In the genomic region with DNA sequence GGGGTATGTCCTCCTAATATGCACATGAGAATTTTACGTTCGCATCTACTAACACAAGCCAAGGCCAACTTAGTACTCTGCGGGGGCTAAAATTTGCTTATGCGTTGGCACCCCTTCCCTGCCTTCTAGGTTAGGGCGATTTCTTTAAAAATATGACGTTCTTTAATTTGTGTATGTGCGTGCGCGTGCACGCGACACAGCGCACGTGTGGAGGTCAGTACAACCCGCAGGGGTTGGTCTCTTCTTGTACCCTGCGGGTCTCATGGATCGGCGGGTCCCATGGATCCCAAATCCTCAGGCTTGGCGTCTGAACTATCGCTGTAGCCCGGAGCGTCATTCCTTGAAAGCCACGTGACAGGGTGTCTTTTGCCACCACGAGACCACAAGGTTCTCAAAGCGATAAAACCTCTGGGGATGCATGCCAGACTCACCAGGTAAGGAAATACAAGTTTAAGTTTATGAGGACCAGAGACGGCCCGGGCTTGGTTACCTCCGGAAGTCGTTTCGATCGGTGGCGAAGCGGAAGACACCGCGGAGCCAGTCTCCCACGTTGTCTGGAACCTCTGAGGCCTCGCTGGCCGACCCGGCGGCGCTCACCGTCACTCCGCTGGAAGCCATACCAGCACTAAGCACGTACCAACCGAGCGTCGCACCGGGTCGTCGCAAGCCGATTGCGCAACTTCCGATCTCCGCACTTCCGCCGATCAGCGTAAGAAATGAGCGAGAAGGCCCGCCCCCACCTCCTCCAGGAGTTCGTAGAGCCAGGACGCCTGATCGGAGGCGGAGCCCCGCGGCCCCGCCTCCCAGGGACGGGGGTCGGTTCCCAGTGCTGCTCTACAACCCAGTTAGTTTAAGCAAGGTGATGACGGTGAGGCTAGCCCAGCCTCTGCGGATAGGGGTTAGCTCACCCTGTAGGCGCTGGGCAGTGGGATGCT, we compare ENCODE assay signal across 1 mouse cellular context.
TF ChIP-seq lines count a peak whose summit lies in the region.

No protein-coding gene starts in this region.

TF ChIP-seq in CH12.LX, 34 proteins besides CTCF, POLR2A, EP300 and RAD21:
- TF ChIP-seq TBP (conservative IDR thresholded peaks at IDR 0.05; ENCODE audit: low read depth, low read length) (peak; percentile 82), PAX5 (IDR thresholded peaks at IDR 0.05; ENCODE audit: low read length) (no peak), ZKSCAN1 (IDR thresholded peaks at IDR 0.05; ENCODE audit: borderline replicate concordance, low read depth, low read length) (no peak), UBTF (IDR thresholded peaks at IDR 0.05; ENCODE audit: low read depth, low read length) (no peak), MXI1 (IDR thresholded peaks at IDR 0.05; ENCODE audit: low read depth, low read length) (peak; percentile 93), SIN3A (IDR thresholded peaks at IDR 0.05; ENCODE audit: low read length) (peak; percentile 93), MAFK (IDR thresholded peaks at IDR 0.05; ENCODE audit: insufficient replicate concordance, low read length) (no peak), JUN (IDR thresholded peaks at IDR 0.05; ENCODE audit: insufficient read depth, low read depth, low read length) (no peak), MAX (IDR thresholded peaks at IDR 0.05; ENCODE audit: low read length) (peak; percentile 65), MAZ (IDR thresholded peaks at IDR 0.05; ENCODE audit: low read depth, low read length) (peak; percentile 82), RCOR1 (conservative IDR thresholded peaks at IDR 0.05; ENCODE audit: low read depth, low read length) (0 out of 2 replicates have a peak, but pooled peaks have one; percentile 74), ETS1 (conservative IDR thresholded peaks at IDR 0.05; ENCODE audit: low read depth, low read length) (peak; percentile 19; the same call in 1 of the 2 replicates), E2F4 (IDR thresholded peaks at IDR 0.05; ENCODE audit: insufficient replicate concordance, low read depth, low read length) (no peak), JUND (conservative IDR thresholded peaks at IDR 0.05; ENCODE audit: low read depth, low read length) (no peak), MEF2A (IDR thresholded peaks at IDR 0.05; ENCODE audit: borderline replicate concordance, low read depth, low read length) (peak; percentile 46; the same call in 1 of the 2 replicates), USF2 (conservative IDR thresholded peaks at IDR 0.05; ENCODE audit: low read depth, low read length) (no peak), ZC3H11A (IDR thresholded peaks at IDR 0.05; ENCODE audit: low read depth, low read length) (no peak), ZNF384 (IDR thresholded peaks at IDR 0.05; ENCODE audit: low read depth, low read length) (no peak), ELF1 (IDR thresholded peaks at IDR 0.05; ENCODE audit: low read depth, low read length) (peak; percentile 87), KAT2A (IDR thresholded peaks at IDR 0.05; ENCODE audit: insufficient replicate concordance, low read length) (peak; percentile 92; the same call in 1 of the 2 replicates), ZMIZ1 (IDR thresholded peaks at IDR 0.05; ENCODE audit: low read depth, low read length) (peak; percentile 58), HCFC1 (IDR thresholded peaks at IDR 0.05; ENCODE audit: low read depth, low read length) (peak; percentile 97), CHD2 (IDR thresholded peaks at IDR 0.05; ENCODE audit: low read length) (no peak), CHD1 (IDR thresholded peaks at IDR 0.05; ENCODE audit: low read depth, low read length) (no peak), SMC3 (IDR thresholded peaks at IDR 0.05; ENCODE audit: low read depth, low read length) (no peak), BHLHE40 (IDR thresholded peaks at IDR 0.05; ENCODE audit: low read depth, low read length) (peak; percentile 81), GABPA (IDR thresholded peaks at IDR 0.05; ENCODE audit: insufficient replicate concordance, low read depth, low read length) (peak; percentile 43; the same call in 1 of the 2 replicates), POLR2AphosphoS2 (IDR thresholded peaks at IDR 0.05; ENCODE audit: low read depth, low read length) (peak; percentile 76; the same call in 1 of the 2 replicates), NRF1 (IDR thresholded peaks at IDR 0.05; ENCODE audit: low read depth, low read length) (peak; percentile 66), NELFE (IDR thresholded peaks at IDR 0.05; ENCODE audit: low read depth, low read length) (peak; percentile 89), USF1 (IDR thresholded peaks at IDR 0.05; ENCODE audit: low read depth, low read length) (no peak; the same call in 1 of the 2 replicates), MYC (IDR thresholded peaks at IDR 0.05; ENCODE audit: low read depth, low read length) (peak; percentile 59; the same call in 1 of the 2 replicates), TCF12 (IDR thresholded peaks at IDR 0.05; ENCODE audit: low read depth, low read length) (peak; percentile 84), IRF4 (IDR thresholded peaks at IDR 0.05; ENCODE audit: low read depth, low read length) (peak; percentile 73)
TF ChIP-seq in CH12.LX: peak in this region for 20.
